Mouse (Mus musculus): Measurements from ENCODE around the gene Mapk8ip2. TPM values are rescaled to one million over a fixed set of nuclear protein-coding genes. Genes with fewer than 3 reads are reported as not detected.
"Not testable (repeated sequence)": the region's sequence is repeated elsewhere in the genome, so short reads cannot be mapped to it uniquely, and the experiment has no call there.

Mapk8ip2 gene
- polyA plus RNA-seq, 1 experiment: not detected

- Histone ChIP-seq H3K36me3 (replicated peaks; ENCODE audit: low read length) (peaks cover 48% of the 10 kb centered on the region), H3K4me3 (replicated peaks) (peak overlapping the region; percentile 98), H3K27me3 (replicated peaks) (no peaks in the 10 kb centered on the region), H3K9me3 (no peaks in the 10 kb centered on the region), H3K4me1 (peaks cover 37% of the 10 kb centered on the region)
- TF ChIP-seq GATA1 (IDR thresholded peaks at IDR 0.05; ENCODE audit: borderline replicate concordance, low read length): no peak
- no peak for TF ChIP-seq FLI1 (IDR thresholded peaks at IDR 0.05; ENCODE audit: low read length)
These were observed 25.4 kb upstream of the Mapk8ip2 start for GRCm38 (mm10) chr15:89428136-89428790.

DNA sequence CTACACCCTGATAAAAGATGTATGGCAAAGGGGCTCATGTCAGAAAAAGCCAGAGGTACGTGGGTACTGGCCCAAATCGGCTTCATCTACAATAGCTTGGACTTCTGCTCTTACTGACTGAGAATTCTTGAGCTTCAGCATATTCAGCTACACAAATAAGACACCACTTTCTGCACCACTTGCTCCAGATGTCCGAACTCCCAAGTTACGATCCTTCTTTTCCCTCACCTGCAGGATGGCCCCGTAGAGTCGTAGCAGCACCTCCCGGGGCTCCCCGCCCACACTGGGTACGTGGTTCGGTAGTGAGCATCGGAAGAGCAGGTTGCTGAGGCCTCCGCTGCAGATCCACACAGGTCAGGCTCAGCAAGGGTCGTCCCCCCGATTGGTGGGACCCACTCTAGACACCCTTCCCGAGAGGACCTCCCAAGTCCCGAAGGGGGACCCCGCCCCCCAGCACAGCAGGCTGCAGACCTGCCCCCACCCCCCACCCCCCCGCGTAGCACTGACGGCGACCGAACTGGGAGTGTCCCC, 24.8 kb upstream of the Mapk8ip2 start:
- Histone ChIP-seq H3K9me3 (no peaks in the 10 kb centered on the region), H3K4me1 (peaks cover 38% of the 10 kb centered on the region), H3K4me3 (replicated peaks) (peak overlapping the region; percentile 98), H3K36me3 (replicated peaks; ENCODE audit: low read length) (peaks cover 42% of the 10 kb centered on the region), H3K27me3 (replicated peaks) (no peaks in the 10 kb centered on the region)
- TF ChIP-seq FLI1 (IDR thresholded peaks at IDR 0.05; ENCODE audit: low read length): no peak
- no peak for TF ChIP-seq GATA1 (IDR thresholded peaks at IDR 0.05; ENCODE audit: borderline replicate concordance, low read length)

DNA sequence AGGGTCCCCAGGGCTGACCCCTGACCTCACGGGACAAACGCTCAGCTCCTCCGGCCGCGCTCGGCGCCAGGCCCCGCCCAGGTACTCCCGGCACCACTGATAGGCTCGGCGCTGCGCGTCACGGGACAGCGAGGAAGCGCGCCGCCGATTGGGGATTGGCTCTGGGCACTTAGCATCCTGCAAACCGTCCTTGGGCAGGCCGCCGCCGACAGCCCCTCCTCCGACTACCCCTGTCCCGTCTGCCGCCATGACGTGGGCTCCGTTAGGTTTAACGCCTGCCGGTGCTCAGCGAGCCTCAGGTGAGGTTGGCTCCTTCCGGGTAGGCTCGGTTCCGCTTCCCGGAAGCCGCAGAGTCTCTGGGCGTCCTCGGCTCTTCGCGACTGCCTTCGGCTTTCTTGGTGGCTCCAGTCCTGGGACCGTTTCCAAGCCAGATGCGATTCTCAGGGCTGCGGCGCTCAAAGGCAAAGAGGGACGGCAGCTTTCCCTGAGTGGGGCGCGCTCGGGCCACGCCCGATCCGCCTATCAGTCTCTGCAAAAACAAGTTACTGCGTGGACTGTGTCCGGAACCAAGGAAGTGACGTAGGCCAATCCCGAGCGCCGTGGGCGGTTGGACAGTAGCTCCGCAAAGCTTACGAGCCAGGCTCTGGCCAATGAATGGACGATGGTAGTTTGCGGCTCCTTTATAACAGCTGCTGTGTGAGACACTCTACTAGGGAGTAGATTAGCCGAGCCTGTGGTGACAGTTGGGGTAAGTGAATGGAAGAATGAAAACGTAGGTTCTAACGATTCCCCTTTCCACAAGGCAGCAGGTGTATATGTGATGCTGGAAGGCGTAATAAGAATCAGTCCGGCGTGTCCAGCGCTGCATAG, 24.1 kb upstream of the Mapk8ip2 start, which contains the start of the genes C730034F03Rik, Gm44502 and Chkb:
C730034F03Rik (plus strand) TSS at position 238 of the 870 bp plus-strand sequence.
Gm44502 (minus strand) TSS at position 345 of the 870 bp plus-strand sequence.
Chkb (minus strand) TSS at position 557 of the 870 bp plus-strand sequence.
- Histone ChIP-seq H3K36me3 (replicated peaks; ENCODE audit: low read length) (peaks cover 35% of the 10 kb centered on the region), H3K27me3 (replicated peaks) (no peaks in the 10 kb centered on the region), H3K4me1 (peaks cover 42% of the 10 kb centered on the region), H3K4me3 (replicated peaks) (peak within 1 kb of the TSS; percentile 98), H3K9me3 (no peaks in the 10 kb centered on the region)
- TF ChIP-seq FLI1 (IDR thresholded peaks at IDR 0.05; ENCODE audit: low read length): 0 out of 2 replicates have a peak, but pooled peaks have one; percentile 39
- TF ChIP-seq GATA1 (IDR thresholded peaks at IDR 0.05; ENCODE audit: borderline replicate concordance, low read length): no peak

- H3K4me1 ChIP-seq: peaks cover 42% of the 10 kb centered on the region
- no peaks in the 10 kb centered on the region for H3K27me3 ChIP-seq (replicated peaks)
- H3K36me3 ChIP-seq (replicated peaks; ENCODE audit: low read length): peaks cover 30% of the 10 kb centered on the region
- TF ChIP-seq FLI1 (IDR thresholded peaks at IDR 0.05; ENCODE audit: low read length) (no peak), GATA1 (IDR thresholded peaks at IDR 0.05; ENCODE audit: borderline replicate concordance, low read length) (no peak)
- H3K4me3 ChIP-seq (replicated peaks): peak overlapping the region; percentile 98
- H3K9me3 ChIP-seq: no peaks in the 10 kb centered on the region
These were observed 23.4 kb upstream of the Mapk8ip2 start for GRCm38 (mm10) chr15:89430341-89430740.

DNA sequence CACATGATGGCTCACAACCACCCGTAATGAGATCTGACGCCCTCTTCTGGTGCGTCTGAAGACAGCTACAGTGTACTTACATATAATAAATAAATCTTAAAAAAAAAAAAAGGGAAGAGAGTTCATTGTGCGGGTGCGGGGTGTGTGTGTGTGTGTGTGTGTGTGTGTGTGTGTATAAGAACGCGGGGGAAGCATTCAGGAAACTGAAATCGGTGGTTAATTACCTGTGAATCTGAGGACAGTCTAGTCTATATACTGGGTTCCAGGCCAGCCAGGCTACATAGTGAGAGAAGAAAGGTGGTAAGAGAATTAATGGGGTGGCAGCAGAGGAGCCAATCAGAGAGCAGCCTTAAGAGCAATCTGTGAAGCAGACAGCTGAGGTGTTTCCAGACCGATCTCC, 22.9 kb upstream of the Mapk8ip2 start:
- not testable (repeated sequence) for H3K27me3 ChIP-seq (replicated peaks); H3K4me3 ChIP-seq (replicated peaks); H3K9me3 ChIP-seq
- peaks cover 45% of the 10 kb centered on the region for H3K4me1 ChIP-seq
- H3K36me3 ChIP-seq (replicated peaks; ENCODE audit: low read length): peaks cover 26% of the 10 kb centered on the region

GRCm38 (mm10) chr15:89431271-89431670, 22.4 kb upstream of the Mapk8ip2 start:
- Histone ChIP-seq H3K4me1 (peaks cover 48% of the 10 kb centered on the region), H3K36me3 (replicated peaks; ENCODE audit: low read length) (peaks cover 21% of the 10 kb centered on the region), H3K27me3 (replicated peaks) (peaks cover 4% of the 10 kb centered on the region), H3K4me3 (replicated peaks) (no peak overlapping the region), H3K9me3 (peaks cover 7% of the 10 kb centered on the region)
- TF ChIP-seq FLI1 (IDR thresholded peaks at IDR 0.05; ENCODE audit: low read length) (no peak), GATA1 (IDR thresholded peaks at IDR 0.05; ENCODE audit: borderline replicate concordance, low read length) (no peak)

DNA sequence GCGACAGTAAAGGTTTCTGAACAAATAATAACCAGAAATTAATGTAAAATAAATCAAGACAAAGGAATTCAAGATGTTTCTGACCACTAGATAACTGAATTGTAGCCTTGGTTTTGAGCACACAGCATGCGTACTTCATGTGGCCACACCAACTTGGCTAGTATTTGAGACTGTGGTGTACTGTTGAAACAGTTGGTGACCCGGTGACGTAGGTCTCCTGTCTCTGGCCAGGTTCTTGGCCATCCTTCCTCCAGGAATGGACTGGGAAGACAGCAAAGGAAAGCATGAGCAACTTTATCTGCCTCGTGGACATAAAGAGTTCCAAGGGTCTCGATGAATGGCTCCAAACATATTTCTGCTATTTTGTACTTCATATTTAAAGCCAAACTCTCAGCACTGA, 21.9 kb upstream of the Mapk8ip2 start:
- Histone ChIP-seq H3K36me3 (replicated peaks; ENCODE audit: low read length) (peaks cover 15% of the 10 kb centered on the region), H3K9me3 (peaks cover 7% of the 10 kb centered on the region), H3K4me3 (replicated peaks) (no peak overlapping the region), H3K27me3 (replicated peaks) (peaks cover 4% of the 10 kb centered on the region), H3K4me1 (peaks cover 48% of the 10 kb centered on the region)
- no peak for TF ChIP-seq FLI1 (IDR thresholded peaks at IDR 0.05; ENCODE audit: low read length)
- TF ChIP-seq GATA1 (IDR thresholded peaks at IDR 0.05; ENCODE audit: borderline replicate concordance, low read length): no peak

DNA sequence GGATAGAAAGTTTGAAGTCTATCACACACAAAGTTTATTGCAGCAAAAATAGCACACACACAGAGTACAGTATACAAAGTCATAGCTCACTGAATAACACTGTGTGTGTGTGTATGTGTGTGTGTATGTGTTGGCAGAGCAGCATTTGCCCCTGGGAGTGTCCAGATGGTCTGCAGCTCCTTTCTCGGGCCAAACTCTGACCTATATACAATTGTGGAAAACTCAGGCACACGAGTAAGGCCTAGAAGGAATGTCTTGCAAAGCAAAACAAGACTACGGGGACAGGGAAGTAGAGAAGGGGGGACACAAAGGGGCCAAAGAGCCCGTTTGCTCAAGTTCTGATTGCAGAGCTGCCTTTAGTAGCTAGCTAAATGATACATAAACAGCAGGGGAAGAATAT, 20.8 kb upstream of the Mapk8ip2 start:
- H3K4me3 ChIP-seq (replicated peaks): no peak overlapping the region
- TF ChIP-seq GATA1 (IDR thresholded peaks at IDR 0.05; ENCODE audit: borderline replicate concordance, low read length): no peak
- no peak for TF ChIP-seq FLI1 (IDR thresholded peaks at IDR 0.05; ENCODE audit: low read length)

DNA sequence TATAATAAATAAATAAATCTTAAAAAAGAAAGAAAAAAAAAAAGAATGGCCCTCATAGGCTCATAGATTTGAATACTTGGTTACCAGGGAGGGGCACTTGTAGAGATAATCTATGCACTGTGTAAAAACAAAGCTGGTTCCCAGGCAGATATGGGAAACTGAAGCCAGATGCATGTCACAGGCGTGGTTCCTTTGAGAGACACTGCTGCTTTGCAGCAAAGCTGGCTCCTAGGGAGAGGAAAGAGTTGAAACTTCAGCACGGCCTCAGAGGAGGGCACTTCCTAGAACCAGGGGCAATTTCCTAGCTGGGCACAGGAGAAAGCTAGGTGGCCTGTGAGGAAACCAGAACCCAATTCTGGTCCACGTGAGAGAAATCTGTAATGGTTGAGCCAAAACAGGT, 19.6 kb upstream of the Mapk8ip2 start:
- Histone ChIP-seq H3K4me1 (peaks cover 34% of the 10 kb centered on the region; the same call in 1 of the 2 replicates), H3K27me3 (replicated peaks) (peaks cover 10% of the 10 kb centered on the region), H3K9me3 (peaks cover 10% of the 10 kb centered on the region), H3K4me3 (replicated peaks) (no peak overlapping the region), H3K36me3 (replicated peaks; ENCODE audit: low read length) (no peaks in the 10 kb centered on the region)
- no peak for TF ChIP-seq GATA1 (IDR thresholded peaks at IDR 0.05; ENCODE audit: borderline replicate concordance, low read length)
- TF ChIP-seq FLI1 (IDR thresholded peaks at IDR 0.05; ENCODE audit: low read length): no peak

More for the DNA sequence above, 20.8 kb upstream of the Mapk8ip2 start:
- peaks cover 4% of the 10 kb centered on the region for H3K36me3 ChIP-seq (replicated peaks; ENCODE audit: low read length)
- H3K27me3 ChIP-seq (replicated peaks): peaks cover 4% of the 10 kb centered on the region
- H3K4me1 ChIP-seq: peaks cover 46% of the 10 kb centered on the region
- peaks cover 7% of the 10 kb centered on the region for H3K9me3 ChIP-seq

Measured in megakaryocyte, embryonic 14.5 days (primary cell).